Mouse (Mus musculus): ENCODE data around the gene Stk25.
"Not testable (repeated sequence)": the region's sequence is repeated elsewhere in the genome, so short reads cannot be mapped to it uniquely, and the experiment has no call there.

The Stk25 gene

GRCm38 (mm10) chr1:93658559-93658958 lies at the start of gene Stk25:
Gene Stk25 (minus strand): TSS chr1:93658659.
- DNase-seq (ENCODE audit: low spot score in 2 of 2): not testable (repeated sequence)

DNA sequence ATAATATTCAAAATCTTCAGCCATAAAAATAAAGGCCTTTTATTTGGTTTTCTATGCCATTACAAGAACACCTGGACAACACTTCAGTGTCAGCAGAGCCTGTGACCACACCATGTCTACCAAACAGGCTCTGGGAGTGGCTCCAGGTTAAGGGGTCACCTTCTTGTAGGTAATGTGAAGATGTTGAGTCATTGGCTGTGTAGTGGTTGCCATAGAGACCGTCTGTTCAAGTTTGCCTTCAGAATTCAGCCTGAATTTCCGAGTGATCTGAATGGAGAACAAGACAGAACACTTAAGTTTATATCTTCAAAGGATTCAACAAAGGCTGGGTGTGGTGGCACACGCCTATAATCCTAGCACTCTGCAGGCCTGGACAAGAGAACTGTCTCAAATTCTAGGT lies 46.9 kb upstream of the Stk25 start:
- peak in 1 of 2 experiments; percentile 17 for DNase-seq (ENCODE audit: low spot score in 2 of 2)

- DNase-seq (ENCODE audit: low spot score in 2 of 2): no peak
Observed at GRCm38 (mm10) chr1:93704341-93704740, 45.9 kb upstream of the Stk25 start.

GRCm38 (mm10) chr1:93703472-93704048 lies 45.1 kb upstream of the Stk25 start:
- DNase-seq (ENCODE audit: low spot score in 2 of 2): no peak

DNA sequence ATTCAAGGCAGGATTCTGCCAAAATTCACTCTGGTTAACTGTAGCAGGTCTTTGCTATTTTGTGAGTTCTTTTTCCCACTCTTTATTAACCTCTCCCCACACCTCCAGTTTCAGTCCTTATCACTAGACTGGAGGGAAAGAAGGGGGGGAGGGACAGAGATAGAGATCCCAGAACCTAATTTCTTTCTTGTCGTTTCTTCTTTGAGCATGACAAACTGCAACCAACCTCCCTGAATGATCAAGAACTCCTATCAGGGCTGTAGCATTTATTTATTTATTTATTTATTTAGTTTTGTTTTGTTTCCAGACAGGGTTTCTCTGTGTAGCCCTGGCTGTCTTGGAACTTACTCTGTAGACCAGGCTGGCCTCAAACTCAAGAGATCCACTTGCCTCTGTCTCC lies 43.6 kb upstream of the Stk25 start:
- no peak for DNase-seq (ENCODE audit: low spot score in 2 of 2)

GRCm38 (mm10) chr1:93699159-93699558 lies 40.7 kb upstream of the Stk25 start:
- no peak for DNase-seq (ENCODE audit: low spot score in 2 of 2)

DNA sequence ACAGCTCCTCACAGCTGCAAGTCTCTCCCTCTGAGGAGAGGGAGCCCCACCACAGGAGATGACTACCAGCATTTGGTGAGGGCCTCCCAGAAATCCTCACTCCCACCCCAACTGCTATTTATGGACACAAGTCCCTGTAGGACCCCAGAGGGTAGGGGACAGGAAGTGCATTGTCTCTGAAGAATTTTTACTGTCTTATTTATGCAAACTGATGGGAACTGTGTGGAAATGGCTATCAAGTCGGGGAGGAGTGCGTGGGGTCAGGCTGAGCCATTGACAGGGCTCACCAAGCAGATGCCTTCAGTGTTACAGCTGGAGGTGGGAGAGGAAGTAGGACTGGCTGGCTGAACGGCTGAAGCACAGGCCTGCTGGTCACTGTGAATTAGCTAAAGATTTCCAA lies 38.9 kb upstream of the Stk25 start:
- no peak for DNase-seq (ENCODE audit: low spot score in 2 of 2)

GRCm38 (mm10) chr1:93694966-93695365 lies 36.5 kb upstream of the Stk25 start:
- DNase-seq (ENCODE audit: low spot score in 2 of 2): peak in 1 of 2 experiments; percentile 79

GRCm38 (mm10) chr1:93693943-93694342 lies 35.5 kb upstream of the Stk25 start:
- DNase-seq (ENCODE audit: low spot score in 2 of 2): no peak

- no peak for DNase-seq (ENCODE audit: low spot score in 2 of 2)
Observed at GRCm38 (mm10) chr1:93693502-93693901, 35.0 kb upstream of the Stk25 start.

DNA sequence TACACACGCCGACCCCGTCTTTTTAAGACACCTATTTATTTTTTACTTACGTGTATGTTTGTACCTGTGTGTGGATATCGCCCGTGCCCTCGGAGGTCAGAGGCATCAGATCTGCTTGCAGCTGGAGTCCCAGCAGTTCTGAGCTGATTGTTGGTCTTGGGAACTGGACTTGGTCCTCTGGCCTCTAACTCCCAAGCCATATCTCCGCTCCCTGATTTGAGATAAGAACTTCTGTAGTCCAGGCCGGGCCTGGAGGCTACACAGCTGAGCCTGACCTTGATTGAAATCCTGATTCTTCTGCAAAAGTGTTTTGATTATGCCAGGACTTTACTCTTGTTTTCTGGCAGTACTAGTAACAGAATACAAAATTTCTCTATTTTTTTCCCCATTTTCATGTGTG lies 34.3 kb upstream of the Stk25 start:
- DNase-seq (ENCODE audit: low spot score in 2 of 2): no peak

DNA sequence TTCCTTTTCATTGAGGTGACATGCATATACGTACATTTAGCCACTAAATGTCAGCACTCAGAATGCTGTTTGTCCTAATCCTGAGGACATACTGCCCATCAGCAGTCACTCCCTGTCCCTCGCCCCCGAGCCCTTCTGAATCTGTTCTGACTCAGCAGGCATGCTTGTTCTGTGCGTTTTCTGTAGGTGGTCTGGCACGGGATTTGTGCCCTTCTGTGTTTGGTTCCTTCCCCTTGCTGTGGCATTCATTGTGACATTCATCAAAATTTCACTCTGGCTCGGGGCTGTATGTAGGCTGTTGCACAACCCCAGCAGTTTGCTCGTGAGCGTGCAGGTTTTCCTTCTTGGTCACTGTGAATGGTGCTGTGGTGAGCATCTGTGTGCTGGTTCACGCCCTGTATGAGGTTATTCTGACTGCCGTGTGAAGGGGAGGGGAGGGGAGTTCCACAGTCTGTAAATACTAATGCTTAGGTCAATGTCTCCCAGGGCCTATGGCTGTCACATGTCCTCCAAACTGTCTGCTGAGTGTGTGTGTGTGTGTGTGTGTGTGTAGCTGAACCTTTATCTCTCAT lies 33.4 kb upstream of the Stk25 start:
- DNase-seq (ENCODE audit: low spot score in 2 of 2): no peak

DNA sequence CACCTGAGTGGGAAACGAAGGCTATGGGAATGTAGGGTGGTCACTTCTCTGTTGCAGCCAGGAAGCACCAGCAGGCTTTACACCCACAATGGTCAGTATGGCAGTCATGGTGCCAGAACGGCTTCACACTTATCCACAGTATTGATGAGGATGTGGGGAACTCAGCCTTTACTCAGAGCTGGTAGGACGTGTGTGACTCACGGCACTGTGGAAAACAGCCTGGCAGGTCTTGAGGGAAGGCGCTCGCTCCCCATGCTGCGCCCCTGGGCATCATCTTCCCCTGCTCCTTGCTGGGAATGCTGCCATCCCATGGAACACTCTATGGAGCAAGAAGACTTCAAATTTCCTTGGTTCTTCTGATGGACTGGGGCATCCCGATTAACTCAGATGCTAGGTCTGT lies 32.6 kb upstream of the Stk25 start:
- DNase-seq (ENCODE audit: low spot score in 2 of 2): no peak

GRCm38 (mm10) chr1:93689901-93690496 lies 31.5 kb upstream of the Stk25 start:
- no peak for DNase-seq (ENCODE audit: low spot score in 2 of 2)

DNA sequence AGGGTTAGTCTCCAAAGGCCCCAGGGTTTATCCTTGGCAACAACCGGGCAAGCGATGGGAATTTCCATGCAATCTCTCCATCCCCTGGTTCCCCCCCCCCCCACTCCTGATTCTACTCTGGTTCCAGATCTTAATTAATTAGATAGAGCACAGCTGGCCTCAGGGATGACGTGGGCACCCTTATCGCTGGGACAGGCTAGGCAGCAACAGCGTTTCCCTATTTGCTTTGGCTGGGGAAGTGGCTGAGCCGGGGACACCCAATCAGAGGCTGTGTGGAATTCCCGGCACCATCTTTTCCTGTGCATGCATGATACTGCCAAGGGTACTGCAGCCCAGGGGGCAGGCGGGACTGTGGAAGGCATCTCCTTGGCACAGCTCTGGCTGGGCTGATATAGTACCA lies 29.7 kb upstream of the Stk25 start:
- no peak for DNase-seq (ENCODE audit: low spot score in 2 of 2)

DNA sequence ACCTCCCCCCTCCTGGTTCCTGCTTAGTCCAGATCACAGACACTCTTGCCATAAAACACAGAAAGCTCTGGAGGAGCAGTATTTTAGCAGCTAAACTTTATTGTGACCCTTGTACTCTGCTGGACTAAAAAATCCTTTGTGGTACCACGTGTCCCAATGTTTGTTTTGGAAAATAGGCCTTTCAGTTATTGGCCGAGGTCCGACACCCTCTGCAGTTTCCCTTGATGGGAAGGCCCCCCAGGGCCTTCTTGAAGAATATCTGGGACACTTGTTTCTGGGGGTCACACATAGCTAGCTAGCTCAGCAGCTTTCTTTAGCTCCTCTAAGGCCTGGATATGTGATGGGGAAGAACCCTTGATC lies 28.5 kb upstream of the Stk25 start:
- no peak for DNase-seq (ENCODE audit: low spot score in 2 of 2)

DNA sequence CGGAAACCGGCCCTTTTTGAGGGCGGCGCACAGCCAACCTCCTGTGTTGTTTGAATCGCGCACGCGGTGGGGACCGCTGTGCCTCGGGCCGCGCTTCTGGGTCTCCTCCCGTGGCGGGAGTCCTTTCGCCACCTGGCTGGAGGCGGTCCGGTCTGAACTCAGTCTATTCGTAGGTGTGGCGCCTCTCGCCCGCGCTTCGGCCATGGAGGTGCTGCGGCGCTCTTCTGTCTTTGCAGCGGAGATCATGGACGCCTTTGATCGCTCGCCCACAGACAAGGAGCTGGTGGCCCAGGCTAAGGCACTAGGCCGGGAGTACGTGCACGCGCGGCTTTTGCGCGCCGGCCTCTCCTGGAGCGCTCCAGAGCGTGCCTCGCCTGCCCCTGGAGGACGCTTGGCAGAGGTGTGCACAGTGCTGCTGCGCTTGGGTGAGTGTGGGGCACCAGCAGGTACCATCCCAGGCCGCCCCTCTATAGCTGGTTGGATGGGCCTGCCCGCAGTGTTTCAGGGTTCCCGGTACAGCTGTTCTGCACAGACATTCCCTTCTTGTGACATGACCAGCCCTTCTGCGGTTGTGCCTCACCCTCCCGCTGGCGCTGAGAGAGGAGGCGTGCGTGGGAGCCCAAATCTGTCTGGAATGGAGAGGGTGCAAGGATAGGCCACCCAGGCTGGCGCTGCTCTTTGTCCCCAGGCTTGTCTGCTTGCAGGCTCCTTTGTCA lies 27.9 kb upstream of the Stk25 start:
- peak; percentile 51 to 60 for DNase-seq (ENCODE audit: low spot score in 2 of 2)

DNA sequence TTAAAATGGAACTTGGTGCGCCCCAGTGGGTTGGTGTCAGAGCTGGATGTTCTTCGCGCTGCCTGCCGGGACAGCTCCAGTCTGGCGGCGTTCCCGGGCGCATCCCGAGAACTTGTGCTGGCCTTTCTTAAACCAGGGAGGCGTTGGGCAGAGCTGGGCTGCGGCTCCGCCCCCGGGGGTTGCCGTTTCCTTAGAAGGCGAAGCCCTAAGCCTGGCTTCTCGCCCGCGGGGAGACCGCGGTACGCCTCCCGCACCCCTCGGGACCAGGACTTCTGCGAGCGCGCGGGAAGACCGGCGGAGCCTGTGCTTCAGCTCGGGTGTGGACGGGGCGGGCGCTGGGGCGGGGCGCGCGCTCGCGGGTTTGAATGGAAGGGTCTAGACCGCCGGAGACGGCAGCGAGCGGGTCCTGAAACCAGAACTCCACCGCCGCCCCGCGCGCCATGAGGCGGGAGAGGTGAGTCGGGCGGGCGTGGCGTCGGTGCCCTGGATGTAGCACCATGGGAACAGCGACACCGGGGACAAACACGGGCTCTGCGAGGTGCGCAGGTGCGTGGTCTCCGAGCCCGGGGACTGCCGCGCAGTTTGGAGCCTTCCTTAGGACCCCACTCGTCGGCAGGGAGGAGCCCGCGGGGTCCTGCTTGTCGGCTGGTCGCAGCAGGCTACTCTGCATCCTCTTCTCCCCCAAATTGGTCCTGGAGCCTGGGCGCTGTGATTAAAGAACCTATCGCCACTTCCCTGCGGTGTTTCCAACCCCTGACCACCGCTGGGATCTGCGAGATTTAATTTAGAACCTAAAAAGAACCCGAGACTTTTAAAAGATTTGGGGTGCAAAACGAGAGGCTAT lies 27.2 kb upstream of the Stk25 start, which contains the start of gene Bok:
Gene Bok (plus strand): TSS at position 260 of the 844 bp plus-strand sequence.
- DNase-seq (ENCODE audit: low spot score in 2 of 2): peak; percentile 61 to 87

GRCm38 (mm10) chr1:93679889-93680568 lies 21.6 kb upstream of the Stk25 start:
- peak; percentile 46 to 64 for DNase-seq (ENCODE audit: low spot score in 2 of 2)

DNA sequence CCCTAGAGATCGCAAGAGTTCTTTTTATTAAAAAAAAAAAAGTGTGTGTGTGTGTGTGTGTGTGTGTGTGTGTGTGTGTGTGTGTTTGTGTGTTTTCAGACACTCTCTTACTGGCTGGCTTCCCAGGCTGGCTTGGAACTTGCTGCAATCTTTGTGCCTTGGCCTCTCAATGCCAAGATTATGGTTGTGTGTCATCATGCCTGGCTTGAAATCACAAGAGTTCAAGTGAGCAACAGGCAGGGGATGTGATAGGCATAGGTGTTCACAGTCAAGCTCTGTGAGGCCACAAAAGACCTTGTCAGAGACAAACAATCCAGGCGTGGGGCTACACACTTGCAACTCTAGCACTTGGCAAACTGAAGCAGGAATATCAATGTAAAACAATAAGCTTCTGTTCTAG lies 19.9 kb upstream of the Stk25 start:
- DNase-seq (ENCODE audit: low spot score in 2 of 2): peak in 1 of 2 experiments; percentile 56

DNA sequence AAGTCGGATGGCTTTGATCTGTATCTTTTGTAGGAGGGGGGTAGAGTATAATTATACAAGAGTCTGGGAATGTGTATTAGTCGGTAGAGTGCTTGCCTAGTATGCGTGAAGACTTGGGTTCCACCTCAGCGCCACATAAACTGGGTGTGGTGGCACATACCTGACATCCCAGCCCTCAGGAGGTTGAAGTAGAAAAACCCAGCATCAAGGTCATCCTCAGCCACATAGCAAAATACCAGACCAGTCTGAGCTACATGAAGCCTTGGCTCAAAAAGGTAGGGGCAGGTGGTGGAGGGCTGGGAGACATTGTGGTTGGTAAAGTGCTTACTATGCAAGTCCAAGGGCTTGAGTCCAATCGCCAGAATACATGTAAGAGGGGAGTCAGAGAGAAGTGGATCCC lies 14.2 kb upstream of the Stk25 start:
- DNase-seq (ENCODE audit: low spot score in 2 of 2): no peak

Measured in urinary bladder, postnatal 36 days (tissue).